ENCODE assay signal across 10 mouse cellular contexts in the genomic region with DNA sequence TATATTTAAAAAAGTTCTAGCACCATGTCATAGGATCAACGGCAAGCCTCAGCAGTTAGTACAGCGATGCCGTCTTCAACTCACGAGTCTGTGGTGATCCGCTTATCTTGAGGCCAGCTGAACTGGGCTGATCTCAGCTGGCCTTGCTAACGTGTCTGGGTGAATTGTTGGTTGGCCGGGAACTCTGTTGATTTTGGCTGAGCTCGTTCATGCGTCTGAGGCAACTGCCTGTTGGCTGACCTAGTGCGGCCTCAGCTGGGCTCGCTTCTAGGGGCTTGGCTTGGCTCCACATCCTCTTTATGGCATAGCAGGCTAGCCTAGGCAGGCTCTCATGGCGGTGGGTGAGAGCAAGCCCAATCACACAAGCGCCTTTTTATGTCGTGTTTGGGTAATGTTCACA. TPM values are rescaled to one million over a fixed set of nuclear protein-coding genes. Genes with fewer than 3 reads are reported as not detected.
DNase-seq lines count a peak whose midpoint lies in the region; ATAC-seq and TF ChIP-seq lines count a peak whose summit lies in the region.
"Had no signal": no experiment of that assay in that cellular context is flagged by ENCODE, and none has a peak within 500 bp of the region (broad histone marks: within the 10 kb centered on the region; RNA-seq: fewer than 3 reads in every experiment).

No protein-coding gene starts in this region.

- no peak overlapping the region for H3K4me3 ChIP-seq in left cerebral cortex, adult 2 months

- intact Hi-C loops in left cerebral cortex, adult 2 months (cut with DNase I), result no loop called here

- DNase-seq in spleen, postnatal 36 days (ENCODE audit: low spot score in 2 of 2), result peak; percentile 9 to 17
- DNase-seq in spleen, adult 12 weeks (ENCODE audit: low spot score), result no peak
- DNase-seq in cerebellum, postnatal 36 days, result peak; percentile 56 to 59
- DNase-seq in heart, postnatal 4 days, result peak; percentile 83
- DNase-seq in lung, postnatal 25 days (ENCODE audit: low spot score), result peak; percentile 85
- DNase-seq in embryo, embryonic 11 days, result no peak
- no peak for DNase-seq in left cerebral cortex, adult 2 months (ENCODE audit: extremely low spot score in 1 of 2, low spot score in 2 of 2)

- H3K27ac ChIP-seq in left cerebral cortex, adult 2 months, result no peak overlapping the region

- no peak for ATAC-seq in activated CD4-positive, CD25-positive, alpha-beta regulatory T cell, adult 4 months

- TF ChIP-seq CTCF in left cerebral cortex, adult 2 months (IDR thresholded peaks at IDR 0.05), result no peak

RNA-seq across cellular contexts. Expression of a gene that starts 8.0 kb away (rescaled TPM):
- not detected for total RNA-seq in heart, postnatal 4 days (2021)
- total RNA-seq in left cerebral cortex, adult 2 months (2021), result not detected
- under 1 TPM in 1 of 2 experiments, not detected in 1; 0.29 TPM for polyA plus RNA-seq in activated CD4-positive, CD25-positive, alpha-beta regulatory T cell, adult 4 months (2017; shearing (Covaris generic))
- polyA plus RNA-seq: large intestine, adult 2 months; small intestine, adult 2 months had no signal

RNA-seq across cellular contexts. Expression of a gene that starts 8.2 kb away (rescaled TPM):
- total RNA-seq in heart, postnatal 4 days (2021), result 10 to 100 TPM; 15.6 to 16.1 TPM
- total RNA-seq in left cerebral cortex, adult 2 months (2021), result 10 to 100 TPM; 39.7 to 40.8 TPM
- polyA plus RNA-seq in activated CD4-positive, CD25-positive, alpha-beta regulatory T cell, adult 4 months (2017; shearing (Covaris generic)), result 10 to 100 TPM; 11.5 to 14.2 TPM

RNA-seq across cellular contexts. Expression of a gene that starts 10.8 kb away (rescaled TPM):
- not detected for total RNA-seq in heart, postnatal 4 days (2021)
- total RNA-seq in left cerebral cortex, adult 2 months (2021), result not detected
- 1 to 10 TPM in 1 of 2 experiments, under 1 TPM in 1; 0.57 to 2.0 TPM for polyA plus RNA-seq in activated CD4-positive, CD25-positive, alpha-beta regulatory T cell, adult 4 months (2017; shearing (Covaris generic))
- polyA plus RNA-seq: large intestine, adult 2 months had no signal

RNA-seq across cellular contexts. Expression of a gene that starts 50.9 kb away (rescaled TPM):
- total RNA-seq in heart, postnatal 4 days (2021), result 10 to 100 TPM; 74.0 to 77.0 TPM
- total RNA-seq in left cerebral cortex, adult 2 months (2021), result 10 to 100 TPM in 1 of 2 experiments, 1 to 10 TPM in 1; 9.2 to 13.6 TPM
- polyA plus RNA-seq in activated CD4-positive, CD25-positive, alpha-beta regulatory T cell, adult 4 months (2017; shearing (Covaris generic)), result 100 to 1,000 TPM; 291 to 376 TPM

Comparison
In these comparisons a context has a peak if more than half of its experiments do, and no peak if none do; other contexts are left out.
1. DNase-seq: peak in spleen, postnatal 36 days (2 of 2), cerebellum, postnatal 36 days (2 of 2), heart, postnatal 4 days (single experiment) and lung, postnatal 25 days (single experiment); none in spleen, adult 12 weeks (single experiment), embryo, embryonic 11 days (single experiment) and left cerebral cortex, adult 2 months (0 of 2).